Mouse (Mus musculus): ENCODE measurements around the gene Gm42715. TPM values are rescaled to one million over a fixed set of nuclear protein-coding genes. Genes with fewer than 3 reads are reported as not detected.

Gm42715 gene
- 10 to 100 TPM; 46.2 to 57.0 TPM for total RNA-seq (2023)

DNA sequence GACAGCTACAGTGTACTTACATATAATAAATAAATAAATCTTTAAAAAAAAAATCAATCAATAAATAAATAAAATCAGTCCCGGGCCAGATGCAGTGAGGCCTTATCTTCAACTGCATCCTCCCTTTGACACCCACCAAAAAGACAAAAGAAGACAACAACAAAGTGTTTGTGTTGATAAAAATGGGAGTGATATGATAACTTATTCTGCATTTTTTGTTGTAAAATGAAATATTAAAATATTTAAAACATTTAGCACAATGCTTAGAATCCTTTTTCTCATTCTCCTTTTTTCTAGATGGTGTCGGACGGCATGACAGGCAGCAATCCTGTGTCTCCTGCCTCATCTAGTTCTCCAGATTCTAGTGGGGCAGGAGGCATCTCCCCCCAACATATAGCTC lies at the start of gene Gm42715:
Gm42715 (plus strand) TSS at position 301 of the 400 bp plus-strand sequence.

DNA sequence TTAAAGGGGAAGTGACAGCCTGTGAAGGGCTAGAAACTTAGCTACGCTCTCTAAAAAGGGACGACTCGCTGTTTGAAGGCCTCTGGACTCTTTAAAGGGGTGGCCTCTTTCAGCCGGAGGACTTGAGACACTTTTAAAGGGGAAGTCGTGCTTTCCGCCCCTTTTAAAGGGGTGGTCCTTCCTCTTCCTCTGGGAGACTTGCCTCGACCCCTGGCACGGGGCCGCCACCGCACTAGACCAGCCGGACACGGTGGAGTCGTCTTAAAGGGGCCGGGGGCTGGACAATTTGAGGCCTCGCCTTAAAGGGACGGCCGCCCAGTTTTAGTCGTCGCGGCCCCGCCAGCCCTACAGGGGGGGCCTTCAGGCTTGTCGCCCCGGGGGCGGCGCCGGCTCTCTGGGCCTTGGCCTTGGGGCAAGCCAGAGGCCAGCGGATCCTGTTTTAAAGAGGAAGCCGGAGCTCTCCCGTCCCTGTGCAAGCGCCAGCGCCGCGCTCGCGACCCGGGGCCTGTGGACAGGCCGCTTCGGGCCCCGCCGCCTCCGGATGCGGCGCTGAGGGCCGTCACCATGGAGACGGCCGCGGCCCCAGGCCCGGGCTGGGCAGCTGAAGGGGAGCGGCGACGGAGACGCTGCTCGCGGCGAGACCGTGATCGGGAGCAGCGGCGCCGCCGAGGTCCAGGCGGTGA lies 40.6 kb upstream of the Gm42715 start, which contains the start of gene Fbrs:
Fbrs (plus strand) TSS at position 565 of the 683 bp plus-strand sequence.

DNA sequence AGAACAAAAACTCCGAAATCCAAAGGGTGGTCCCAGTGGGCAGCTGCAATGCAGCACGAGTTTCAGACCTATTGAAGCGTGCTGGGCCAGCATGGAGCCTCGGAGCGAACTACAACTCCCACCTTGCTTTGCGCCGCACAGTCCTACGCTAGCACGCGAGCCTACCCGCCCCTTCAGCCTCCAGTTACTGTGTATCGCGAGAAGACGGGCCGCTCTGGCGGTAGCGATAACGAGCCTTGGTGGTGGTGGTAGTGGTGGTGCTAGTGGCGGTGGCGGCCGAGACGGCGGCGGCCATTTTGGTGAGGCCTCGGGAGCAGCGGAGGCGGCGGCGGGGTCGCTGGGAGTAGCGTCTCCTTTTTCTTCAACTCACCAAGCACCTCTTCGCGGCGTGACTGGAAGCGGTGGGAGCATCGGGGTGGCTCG lies 7.6 kb upstream of the Gm42715 start, which contains the start of gene Srcap:
Srcap (plus strand) TSS at position 176 of the 423 bp plus-strand sequence.

DNA sequence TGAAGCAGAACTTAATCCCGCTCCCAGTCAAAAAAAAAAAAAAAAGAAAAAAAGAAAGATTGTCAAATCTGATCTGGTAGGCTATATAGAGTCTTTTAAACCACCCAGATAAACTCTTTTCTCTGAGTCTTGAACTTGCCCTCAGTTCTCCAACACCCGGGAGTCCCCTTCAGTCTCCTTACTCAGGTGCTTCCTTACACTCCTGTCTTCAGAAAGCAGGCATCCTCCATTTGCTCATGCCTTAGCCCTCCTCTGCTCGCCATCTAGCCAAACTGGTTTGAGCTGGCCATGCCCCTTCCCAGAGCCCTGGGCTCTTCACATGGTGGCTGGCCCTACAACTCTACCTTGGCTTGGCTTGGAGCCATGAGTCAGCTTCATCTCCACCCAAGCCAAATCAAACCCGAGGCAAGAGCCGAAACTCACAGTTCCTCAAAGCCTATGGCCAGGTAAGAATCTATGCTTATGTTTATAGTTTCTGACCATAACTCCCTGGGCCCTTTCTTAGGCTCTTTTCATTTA lies 42.0 kb downstream of the Gm42715 start, which contains the start of gene Tmem265:
Tmem265 (plus strand) TSS at position 51 of the 519 bp plus-strand sequence.

DNA sequence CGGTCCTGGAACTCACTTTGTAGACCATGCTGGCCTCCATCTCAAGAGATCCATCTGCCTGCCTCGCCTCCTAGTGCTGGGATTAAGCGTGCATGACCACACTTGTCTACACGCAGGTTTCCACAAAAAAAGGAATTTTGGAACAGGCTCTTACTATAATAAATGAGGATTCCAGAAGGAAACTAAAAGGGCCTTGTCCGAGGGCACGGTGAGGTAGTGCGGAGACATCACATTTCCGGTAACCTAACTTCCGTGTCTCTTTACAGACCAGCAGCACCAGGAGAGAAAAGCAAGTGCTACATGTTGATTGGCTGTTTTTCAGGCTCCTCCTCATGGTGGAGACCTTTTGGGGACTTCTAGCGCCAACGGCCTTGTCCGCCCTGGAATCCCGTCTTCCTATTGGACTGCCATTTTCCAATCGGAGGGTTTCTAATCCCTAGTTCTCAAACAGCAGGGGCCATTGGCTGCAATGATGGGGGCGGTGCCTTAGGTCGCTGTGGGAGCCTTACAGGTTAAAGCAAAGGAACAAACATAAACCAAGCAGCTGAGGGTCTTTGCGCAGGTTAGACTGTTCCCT lies 53.6 kb downstream of the Gm42715 start, which contains the start of gene Phkg2:
Phkg2 (plus strand) TSS at position 446 of the 577 bp plus-strand sequence.

DNA sequence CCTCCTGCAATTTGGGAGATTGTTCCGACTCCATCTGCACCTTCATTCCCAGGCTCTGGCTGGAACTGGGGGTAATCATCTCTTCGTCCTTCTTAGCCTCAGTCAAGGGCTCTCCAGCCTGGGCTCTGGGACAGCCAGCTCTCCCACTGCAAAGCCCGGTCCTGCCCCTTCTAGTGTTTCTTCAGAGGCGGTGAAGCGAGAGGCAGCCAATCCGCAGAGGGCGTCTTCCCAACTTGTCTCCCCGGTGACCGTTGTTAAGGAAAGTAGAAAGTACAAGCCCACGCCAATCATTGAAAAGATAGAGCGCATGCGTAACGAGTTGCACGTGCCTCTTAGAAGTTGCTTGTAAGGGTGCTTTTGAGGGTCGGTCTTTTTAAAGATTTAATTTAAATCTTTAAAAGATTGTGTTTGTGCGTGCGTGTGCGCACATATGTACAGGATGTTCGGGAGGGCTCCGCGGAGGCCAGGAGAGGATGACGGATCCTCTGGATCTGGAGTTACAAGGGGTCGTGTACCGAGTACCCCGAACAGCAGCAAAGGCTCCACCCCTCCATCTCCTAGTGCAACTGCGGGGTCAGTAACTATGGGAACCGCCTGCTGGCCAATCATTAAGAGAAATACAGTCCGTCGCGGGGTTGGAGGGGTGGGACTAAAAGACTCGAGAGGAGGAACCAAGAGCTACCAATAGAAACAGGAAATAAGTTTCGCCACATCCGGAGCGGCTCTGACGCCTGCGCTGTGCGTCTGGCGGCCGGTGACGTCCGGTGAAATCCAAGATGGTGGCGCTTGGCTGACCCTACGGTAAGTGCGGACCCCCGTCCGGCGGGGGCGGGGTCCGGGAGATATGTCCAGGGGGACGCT lies 68.9 kb downstream of the Gm42715 start, which contains the start of the genes Ccdc189 and Rnf40:
Ccdc189 (minus strand) TSS at position 585 of the 861 bp plus-strand sequence.
Rnf40 (plus strand) TSS at position 757 of the 861 bp plus-strand sequence.

DNA sequence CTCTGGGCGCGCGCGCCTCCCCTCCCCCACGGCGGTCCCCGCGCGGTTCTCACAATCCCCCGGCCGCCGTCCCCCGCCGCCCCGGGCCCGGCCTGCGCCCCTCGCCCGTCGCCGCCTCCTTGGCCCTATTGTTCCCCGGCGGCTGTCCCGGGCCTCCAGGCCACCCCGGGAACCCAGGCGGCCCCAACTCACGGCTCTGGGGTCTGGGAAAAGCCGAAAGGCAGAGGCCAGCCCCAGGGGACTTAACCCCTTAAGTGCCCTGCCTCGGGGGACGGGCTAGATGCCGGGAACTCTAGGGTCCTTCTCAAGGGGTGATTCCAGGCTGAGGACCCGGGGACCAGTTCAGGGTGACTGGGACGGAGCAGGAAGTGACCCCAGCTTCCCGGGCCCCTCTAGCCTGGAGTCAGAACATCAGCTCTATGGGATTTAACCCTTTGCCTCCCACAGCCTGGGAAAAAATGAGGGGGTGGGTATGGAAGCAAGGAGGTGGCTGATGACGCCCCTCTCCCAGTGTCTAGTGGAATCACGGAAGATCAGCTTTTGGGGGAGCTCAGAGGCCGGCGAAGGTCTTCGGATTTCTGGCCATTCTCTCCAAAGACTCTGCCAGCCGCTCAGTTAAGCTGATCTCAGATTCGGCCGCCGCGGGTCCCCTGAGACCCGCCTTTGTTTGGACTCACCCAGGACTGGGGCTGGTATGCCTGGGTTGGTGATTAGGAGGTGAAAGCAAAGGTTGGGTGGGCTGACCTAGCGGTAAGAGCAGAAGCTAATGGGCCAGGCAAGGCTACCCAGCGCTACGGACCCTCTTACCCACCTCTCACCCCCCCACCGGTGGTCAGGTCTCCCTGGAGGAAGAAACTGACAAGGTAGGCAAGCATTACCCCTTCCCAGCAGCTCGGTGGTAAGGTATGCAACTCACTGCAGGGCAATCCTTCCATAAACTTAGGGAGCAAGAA lies 95.8 kb downstream of the Gm42715 start, which contains the start of gene Zfp629:
Zfp629 (minus strand) TSS at position 907 of the 953 bp plus-strand sequence.

Other genes starting within 250 kb of the Gm42715 start
- gene Sephs2, start 245.5 kb upstream of the Gm42715 start, total RNA-seq (2023), result 10 to 100 TPM; 31.2 to 35.2 TPM
- 100 to 1,000 TPM; 259 to 272 TPM for gene Itgal, start 223.3 kb upstream of the Gm42715 start, total RNA-seq (2023)
- under 1 TPM; 0.47 to 0.50 TPM for gene Zfp768, start 174.0 kb upstream of the Gm42715 start, total RNA-seq (2023)
- gene Zfp747, start 143.5 kb upstream of the Gm42715 start, total RNA-seq (2023), result 10 to 100 TPM; 21.0 to 21.1 TPM
- 1 to 10 TPM; 4.8 to 5.4 TPM for gene 9130019O22Rik, start 132.4 kb upstream of the Gm42715 start, total RNA-seq (2023)
- 10 to 100 TPM; 14.2 to 14.7 TPM for gene E430018J23Rik, start 126.0 kb upstream of the Gm42715 start, total RNA-seq (2023)
- gene Zfp764, start 112.8 kb upstream of the Gm42715 start, total RNA-seq (2023), result 10 to 100 TPM; 11.3 to 12.6 TPM
- 10 to 100 TPM; 14.8 to 15.7 TPM for gene Zfp688, start 97.5 kb upstream of the Gm42715 start, total RNA-seq (2023)
- gene Zfp689, start 70.4 kb upstream of the Gm42715 start, total RNA-seq (2023), result 1 to 10 TPM; 7.9 to 8.9 TPM
- 100 to 1,000 TPM; 132 to 142 TPM for gene Prr14, start 60.0 kb upstream of the Gm42715 start, total RNA-seq (2023)
- 100 to 1,000 TPM; 186 to 198 TPM for gene Fbrs, start 40.4 kb upstream of the Gm42715 start, total RNA-seq (2023)
- 100 to 1,000 TPM; 216 to 217 TPM for gene Srcap, start 7.6 kb upstream of the Gm42715 start, total RNA-seq (2023)
- gene Tmem265, start 41.8 kb downstream of the Gm42715 start, total RNA-seq (2023), result 10 to 100 TPM in 1 of 2 experiments, not detected in 1; 15.2 TPM
- 100 to 1,000 TPM; 164 to 168 TPM for gene Phkg2, start 53.8 kb downstream of the Gm42715 start, total RNA-seq (2023)
- gene Ccdc189, start 69.0 kb downstream of the Gm42715 start, total RNA-seq (2023), result not detected
- 100 to 1,000 TPM; 139 to 146 TPM for gene Rnf40, start 69.2 kb downstream of the Gm42715 start, total RNA-seq (2023)
- 1 to 10 TPM; 1.9 to 2.7 TPM for gene Zfp629, start 96.2 kb downstream of the Gm42715 start, total RNA-seq (2023)
- 10 to 100 TPM; 32.3 to 36.4 TPM for gene Bcl7c, start 189.3 kb downstream of the Gm42715 start, total RNA-seq (2023)
- not detected for gene Ctf1, start 193.2 kb downstream of the Gm42715 start, total RNA-seq (2023)
- not detected for gene Ctf2, start 212.6 kb downstream of the Gm42715 start, total RNA-seq (2023)
- gene Fbxl19, start 225.0 kb downstream of the Gm42715 start, total RNA-seq (2023), result 10 to 100 TPM in 1 of 2 experiments, 1 to 10 TPM in 1; 6.8 to 11.5 TPM

Data from T-cell, adult 66 days (primary cell).